Mouse (Mus musculus): Measurements from ENCODE around the gene Zdhhc5.

GRCm38 (mm10) chr2:84666081-84666480 is 48.9 kb downstream of the Zdhhc5 start:
- no peak for TF ChIP-seq CTCF (IDR thresholded peaks at IDR 0.05; ENCODE audit: low read depth)
- TF ChIP-seq EP300 (optimal IDR thresholded peaks at IDR 0.05): no peak

All from stomach, postnatal 0 days (tissue).